Mouse (Mus musculus) thymus, adult 2 months (tissue): ENCODE results near the gene Klk1b16.
"Not testable (repeated sequence)": the region's sequence is repeated elsewhere in the genome, so short reads cannot be mapped to it uniquely, and the experiment has no call there.

Experiments used
- CTCF ChIP-seq: fragments of 200-500 bp; IDR thresholded peaks from 2 replicates; pipeline ENCODE4 v1.5.1; 2012; ENCODE audit warnings: mild to moderate bottlenecking, control low read depth, low read length, moderate library complexity, borderline replicate concordance; ENCODE audit not compliant: control insufficient read depth, poor library complexity, insufficient read depth; ENCODE audit errors: extremely low read depth
- POLR2A ChIP-seq: fragments of 200-500 bp; IDR thresholded peaks from 2 replicates; pipeline ENCODE4 v1.6.1; 2012; ENCODE audit warnings: mild to moderate bottlenecking, low read length, control low read depth, moderate library complexity; ENCODE audit not compliant: control insufficient read depth, poor library complexity, insufficient read depth; ENCODE audit errors: extremely low read depth

- not testable (repeated sequence) for TF ChIP-seq POLR2A, CTCF
Observed at GRCm38 (mm10) chr7:44186516-44186915, 49.9 kb downstream of the Klk1b16 start.
